Mouse (Mus musculus) midbrain, embryonic 15.5 days (tissue): ENCODE results near the gene Dennd5b. TPM values are rescaled to one million over a fixed set of nuclear protein-coding genes. Genes with fewer than 3 reads are reported as not detected.

Experiments used
- polyA plus RNA-seq: library from polyadenylated mRNA; unstranded; fragments of >200 nt; fragmentation: Nextera tagmentation; extraction: Ambion mirVana; gene quantifications from 2 replicates; pipeline ENCODE4 v1.2.1, GENCODE M21; 2015

Gene Dennd5b
- polyA plus RNA-seq, 1 experiment from 2014 or later = 16.3 TPM

Other genes with a start within 250 kb of the Dennd5b start
- 11.0 and 14.2 TPM in 2 replicates for gene Caprin2, start 205.4 kb downstream of the Dennd5b start, polyA plus RNA-seq
- gene Sinhcaf, start 155.2 kb downstream of the Dennd5b start, polyA plus RNA-seq = 52.1 and 57.9 TPM in 2 replicates
- not detected in 2 replicates for gene Gm10203, start 28.5 kb upstream of the Dennd5b start, polyA plus RNA-seq
- 6.8 and 9.8 TPM in 2 replicates for gene Etfbkmt, start 38.2 kb upstream of the Dennd5b start, polyA plus RNA-seq
- 104 and 105 TPM in 2 replicates for gene Amn1, start 87.0 kb upstream of the Dennd5b start, polyA plus RNA-seq
- gene Resf1, start 207.7 kb upstream of the Dennd5b start, polyA plus RNA-seq = 32.2 and 34.8 TPM in 2 replicates